Mouse (Mus musculus) myocyte (in vitro differentiated cells): ENCODE results near the gene Ror2.

ENCODE experiments used
- E2F4 ChIP-seq: IDR thresholded peaks from one replicate; pipeline ENCODE4 v1.6.1; 2011; ENCODE audit warnings: mild to moderate bottlenecking, control low read depth, moderate library complexity; ENCODE audit not compliant: insufficient read depth
- MAX ChIP-seq: IDR thresholded peaks from one replicate; pipeline ENCODE4 v1.6.1; 2011; ENCODE audit warnings: low read depth, mild to moderate bottlenecking, control low read depth
- MYOD1 ChIP-seq, 3 experiments: IDR thresholded peaks; one replicate each; pipeline ENCODE4 v1.6.1; 2011; ENCODE audit warnings: control low read depth in 2 of 3, low read depth in 2 of 3, mild to moderate bottlenecking in 2 of 3, moderate library complexity in 1 of 3; ENCODE audit not compliant: insufficient read length in 2 of 3, control insufficient read depth in 1 of 3
- POLR2A ChIP-seq: IDR thresholded peaks from one replicate; pipeline ENCODE4 v1.6.1; 2011; ENCODE audit warnings: low read depth, mild to moderate bottlenecking, control low read depth, moderate library complexity; ENCODE audit not compliant: insufficient read length
- POLR2AphosphoS2 ChIP-seq: IDR thresholded peaks from one replicate; pipeline ENCODE4 v1.6.1; 2011; ENCODE audit warnings: low read depth, control low read depth; ENCODE audit not compliant: insufficient read length
- REST ChIP-seq: IDR thresholded peaks from one replicate; pipeline ENCODE4 v1.6.1; 2011; ENCODE audit warnings: mild to moderate bottlenecking, control low read depth, moderate library complexity; ENCODE audit not compliant: insufficient read depth, insufficient read length
- SRF ChIP-seq: IDR thresholded peaks from one replicate; pipeline ENCODE4 v1.6.1; 2011; ENCODE audit warnings: low read depth; ENCODE audit not compliant: control insufficient read depth, insufficient read length
- USF1 ChIP-seq: IDR thresholded peaks from one replicate; pipeline ENCODE4 v1.6.1; 2011; ENCODE audit warnings: low read depth, mild to moderate bottlenecking, control low read depth, moderate library complexity

DNA sequence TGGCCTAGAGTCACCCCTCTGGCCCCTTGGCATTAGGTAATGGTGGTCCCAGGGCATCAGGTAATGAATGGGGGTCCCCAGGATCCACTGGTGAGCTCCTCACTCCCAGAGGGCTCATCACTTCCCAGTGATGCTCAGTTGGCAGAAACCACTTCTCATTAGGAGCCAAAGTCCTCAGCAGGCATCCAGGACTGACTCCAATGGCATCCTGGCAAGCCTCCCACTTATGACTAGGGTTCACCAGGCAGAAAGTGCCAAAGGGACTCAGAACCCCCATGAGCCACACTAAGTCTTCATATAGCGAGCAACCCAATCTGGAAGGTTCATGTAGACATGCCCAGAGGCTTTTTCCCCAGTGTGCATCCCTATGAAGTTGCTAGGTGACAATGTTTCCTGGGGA, 221.2 kb downstream of the Ror2 start:
- TF ChIP-seq POLR2A = no peak
- no peak for TF ChIP-seq MAX
- no peak for TF ChIP-seq REST
- TF ChIP-seq USF1 = no peak
- TF ChIP-seq MYOD1 (IDR thresholded peaks at IDR 0.05; ENCODE audit: control insufficient read depth in 1 of 3, insufficient read length in 2 of 3, low read depth in 2 of 3) = no peak
- no peak for TF ChIP-seq SRF
- TF ChIP-seq POLR2AphosphoS2 = no peak
- TF ChIP-seq E2F4 = no peak
